Mouse (Mus musculus) spleen, postnatal 4 days (tissue): ENCODE results near the gene Elac2.

Experiments used
- DNase-seq, 2 experiments: peaks; one replicate each; pipeline ENCODE4 v3.0.0; 2022; ENCODE audit warnings: low spot score in 2 of 2

Gene Elac2

DNA sequence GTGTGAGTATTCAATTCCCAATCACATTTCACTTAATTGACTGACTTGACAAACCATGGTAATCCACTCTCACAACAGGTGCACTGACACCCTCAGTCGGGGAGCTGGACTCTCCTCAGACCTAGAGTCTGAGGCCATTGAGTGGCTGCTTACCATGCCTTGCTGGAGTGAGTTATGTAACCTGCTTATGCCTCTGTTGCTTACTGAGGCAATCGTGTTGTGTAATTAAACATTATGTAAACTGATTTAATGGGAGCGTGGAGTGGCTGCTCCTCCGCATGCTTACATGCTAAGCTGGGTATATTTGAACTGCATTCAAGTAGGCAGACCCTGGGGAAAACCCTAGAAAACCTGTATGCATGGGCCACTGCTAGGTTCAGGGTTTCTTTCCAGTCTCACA is 41.9 kb downstream of the Elac2 start:
- DNase-seq, result no peak

GRCm38 (mm10) chr11:65022771-65023170 is 43.9 kb downstream of the Elac2 start:
- no peak for DNase-seq

DNA sequence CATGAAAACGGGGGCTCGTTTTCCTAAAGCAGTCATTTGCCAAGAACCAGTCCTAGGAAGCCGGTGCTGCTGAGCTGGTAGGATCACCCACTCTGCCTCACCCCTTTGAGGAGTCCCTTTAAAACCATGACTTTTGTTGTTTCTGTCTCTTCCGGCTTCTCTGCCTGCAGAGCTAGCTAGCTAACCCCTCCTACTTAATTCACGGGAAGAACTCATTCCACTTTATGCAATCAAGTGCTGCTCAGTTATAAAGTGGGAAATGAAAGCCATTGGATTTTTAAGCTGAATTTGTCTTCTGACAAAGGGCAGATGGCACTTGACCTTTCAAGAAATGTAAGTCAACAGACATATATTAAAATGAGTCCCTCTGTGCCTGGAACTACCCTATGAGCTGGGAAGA is 49.2 kb downstream of the Elac2 start:
- no peak for DNase-seq

GRCm38 (mm10) chr11:65030201-65030600 is 51.4 kb downstream of the Elac2 start:
- DNase-seq, result no peak

DNA sequence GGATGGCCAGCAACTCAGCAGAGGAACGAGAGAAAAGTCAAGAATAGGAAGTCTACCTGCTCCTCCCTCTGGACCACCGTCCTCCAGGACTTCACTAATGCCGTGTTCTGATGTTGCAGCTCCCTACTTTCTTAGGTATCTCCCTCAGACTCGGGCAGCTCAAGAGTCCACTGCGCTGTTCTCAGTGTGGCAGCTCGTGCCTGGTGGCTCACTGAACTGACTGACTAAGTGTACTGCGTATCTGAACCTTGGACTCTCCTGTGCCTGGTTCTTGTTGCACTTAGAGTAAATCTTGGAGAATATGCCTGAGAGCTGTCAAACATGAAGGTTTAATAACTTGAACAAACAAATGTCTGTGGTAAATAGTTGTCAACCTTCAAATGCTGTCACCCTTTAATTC is 53.4 kb downstream of the Elac2 start:
- no peak for DNase-seq

DNA sequence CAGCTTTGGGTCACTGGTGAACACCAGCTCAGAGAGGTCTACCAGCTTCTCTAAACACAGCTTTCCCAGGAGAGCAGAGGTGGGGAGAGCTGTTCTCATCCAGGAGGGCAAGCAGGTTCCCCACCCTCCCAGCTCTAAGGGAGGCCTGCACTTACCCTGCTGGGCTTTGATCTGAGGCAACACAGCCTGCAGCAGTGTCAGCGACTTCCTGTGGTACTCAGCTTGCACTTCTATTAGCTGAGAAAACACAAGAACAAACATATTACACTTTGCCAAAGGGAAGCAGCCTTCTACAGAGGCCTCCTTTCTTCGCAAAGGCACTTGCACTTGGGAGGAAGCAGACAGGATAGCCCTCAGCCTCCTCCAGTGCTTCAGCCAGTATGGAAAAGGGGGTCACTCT is 60.2 kb downstream of the Elac2 start:
- no peak for DNase-seq

DNA sequence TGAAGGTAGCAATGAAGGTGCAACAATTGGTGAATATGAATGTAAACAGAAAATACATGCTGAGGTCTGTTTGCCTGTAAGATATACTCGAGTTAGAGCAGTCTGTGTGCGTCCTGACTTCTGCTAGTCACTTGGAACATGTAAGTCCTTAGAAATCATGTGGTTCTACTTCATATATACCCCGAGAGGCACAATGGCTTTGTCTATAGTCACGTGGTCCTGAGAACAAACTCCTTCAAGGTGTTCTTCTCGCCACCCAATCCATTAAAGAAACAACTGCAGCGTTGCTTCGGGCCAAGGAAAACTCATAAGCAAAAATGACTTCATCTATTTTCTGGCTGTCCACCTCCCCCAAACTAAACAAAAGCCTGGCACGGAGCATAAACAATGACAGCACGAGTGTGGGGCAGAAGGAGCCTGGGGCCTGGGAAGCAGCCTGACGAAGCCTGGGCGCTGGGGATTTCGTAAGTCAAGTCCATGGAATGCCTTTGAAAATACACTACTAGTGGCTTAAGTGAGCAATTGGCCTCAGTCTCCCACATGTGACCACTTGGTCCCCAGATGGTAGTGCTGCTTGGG is 60.8 kb downstream of the Elac2 start:
- DNase-seq, result no peak

DNA sequence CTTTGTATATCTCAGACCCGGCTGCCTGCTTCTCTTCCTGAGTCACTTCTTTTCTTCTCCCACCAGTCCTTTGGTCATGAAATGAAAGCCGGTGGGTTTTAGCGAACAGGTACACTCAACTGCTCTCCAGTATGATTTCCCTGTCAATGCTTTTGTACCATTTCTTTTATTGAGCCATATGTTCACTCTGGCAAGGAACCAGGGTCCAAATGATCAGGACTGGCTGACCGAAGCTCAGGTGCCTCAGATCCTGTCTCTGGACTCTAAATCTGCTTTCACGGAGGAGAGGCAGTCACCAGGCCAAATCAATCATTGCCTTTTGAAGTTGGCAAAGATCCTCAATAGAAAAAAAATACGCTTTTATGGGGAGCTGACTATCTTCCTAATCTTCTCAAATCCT is 61.7 kb downstream of the Elac2 start:
- no peak for DNase-seq

GRCm38 (mm10) chr11:65049090-65049489 is 70.3 kb downstream of the Elac2 start:
- no peak for DNase-seq

- no peak for DNase-seq
Observed at GRCm38 (mm10) chr11:65050819-65051218, 72.0 kb downstream of the Elac2 start.
